Mouse (Mus musculus) bone marrow, adult 2 months (tissue): ENCODE measurements at regions not wholly inside any gene's neighbourhood (a gene's known extent, or its start where the extent isn't known, plus 50 kb on each side); places are given as distances from the start of the nearest gene placed in this dataset.

ENCODE experiments used
- H3K27ac ChIP-seq: fragments of 200-500 bp; 2 replicates; pipeline ENCODE4 v1.5.1; 2012; ENCODE audit warnings: low read depth, mild to moderate bottlenecking, control low read depth, inconsistent platforms, low read length; ENCODE audit not compliant: control insufficient read depth, poor library complexity, insufficient read depth
- H3K4me1 ChIP-seq: fragments of 200-500 bp; 2 replicates; pipeline ENCODE4 v1.6.1; 2011; ENCODE audit warnings: low read length; ENCODE audit not compliant: control insufficient read depth, insufficient read depth
- H3K4me3 ChIP-seq: fragments of 200-500 bp; replicated peaks from 2 replicates; pipeline ENCODE3; 2011; ENCODE audit warnings: mild to moderate bottlenecking, low read depth, low read length, control low read depth; ENCODE audit not compliant: control insufficient read depth
- CTCF ChIP-seq: fragments of 200-500 bp; IDR thresholded peaks from 2 replicates; pipeline ENCODE4 v1.5.1; 2011; ENCODE audit warnings: low read length, control low read depth; ENCODE audit not compliant: control insufficient read depth, insufficient read depth
- POLR2A ChIP-seq: fragments of 200-500 bp; IDR thresholded peaks from 2 replicates; pipeline ENCODE4 v1.6.1; 2011; ENCODE audit warnings: low read depth, mild to moderate bottlenecking, control low read depth, low read length, borderline replicate concordance; ENCODE audit not compliant: control insufficient read depth
- WGBS: fragments of 180-500 bp; shearing (Covaris S2); methylation state at CpG from one replicate; pipeline ENCODE4 v1.1.7; 2018; 5-methylcytosine and 5-hydroxymethylcytosine counted together

GRCm38 (mm10) chr2:166206396-166207144 lies 51.1 kb upstream of the Sulf2 start:
- no peak for TF ChIP-seq CTCF
- no peak for TF ChIP-seq POLR2A
- Histone ChIP-seq H3K4me1 (no peaks in the 10 kb centered on the region), H3K4me3 (no peak overlapping the region), H3K27ac (no peak overlapping the region)
- WGBS: 69% methylated on average over 5 of the region's 5 CpGs
